Mouse (Mus musculus) CD8-positive naive resting alpha-beta T cell, adult 2 months (primary cell): Measurements from ENCODE around the gene Gins2.
A peak's percentile ranks its signal among the peaks of the same experiment; 100 is the strongest.

ENCODE experiments used
- DNase-seq, 2 experiments: peaks; one replicate each; pipeline ENCODE4 v3.0.0; 2022; ENCODE audit warnings: low read depth in 2 of 2, low spot score in 2 of 2

Gins2 gene

GRCm38 (mm10) chr8:120549321-120549921 lies 39.7 kb downstream of the Gins2 start:
- no peak for DNase-seq

- DNase-seq, result no peak
These were observed 40.8 kb downstream of the Gins2 start for GRCm38 (mm10) chr8:120548313-120548761.

- no peak for DNase-seq
These were observed 41.5 kb downstream of the Gins2 start for GRCm38 (mm10) chr8:120547562-120547961.

GRCm38 (mm10) chr8:120544155-120544554 lies 44.9 kb downstream of the Gins2 start:
- peak in 1 of 2 experiments; percentile 35 for DNase-seq

- no peak for DNase-seq
These were observed 45.6 kb downstream of the Gins2 start for GRCm38 (mm10) chr8:120543416-120544055.

- DNase-seq, result no peak
These were observed 46.1 kb downstream of the Gins2 start for GRCm38 (mm10) chr8:120542995-120543394.

GRCm38 (mm10) chr8:120539775-120540625 lies 49.1 kb downstream of the Gins2 start:
- DNase-seq, result no peak

- DNase-seq, result peak in 1 of 2 experiments; percentile 21
These were observed 49.7 kb downstream of the Gins2 start for GRCm38 (mm10) chr8:120539381-120539774.

- peak; percentile 84 for DNase-seq
These were observed 50.5 kb downstream of the Gins2 start for GRCm38 (mm10) chr8:120538397-120539240.

GRCm38 (mm10) chr8:120537818-120538396 lies 51.2 kb downstream of the Gins2 start:
- DNase-seq, result peak in 1 of 2 experiments; percentile 17

GRCm38 (mm10) chr8:120537207-120537817 lies 51.8 kb downstream of the Gins2 start:
- peak; percentile 35 to 43 for DNase-seq

GRCm38 (mm10) chr8:120536306-120537206 lies 52.5 kb downstream of the Gins2 start:
- DNase-seq, result peak in 1 of 2 experiments; percentile 31

GRCm38 (mm10) chr8:120535452-120536305 lies 53.4 kb downstream of the Gins2 start:
- DNase-seq, result no peak

GRCm38 (mm10) chr8:120534504-120535368 lies 54.4 kb downstream of the Gins2 start:
- peak; percentile 57 to 72 for DNase-seq

- no peak for DNase-seq
These were observed 55.0 kb downstream of the Gins2 start for GRCm38 (mm10) chr8:120534080-120534479.

GRCm38 (mm10) chr8:120533380-120533779 lies 55.7 kb downstream of the Gins2 start:
- no peak for DNase-seq
